Mouse (Mus musculus) bone marrow, adult 2 months (tissue): ENCODE results near the gene Dnal1.

ENCODE experiments used
- CTCF ChIP-seq: fragments of 200-500 bp; IDR thresholded peaks from 2 replicates; pipeline ENCODE4 v1.5.1; 2011; ENCODE audit warnings: low read length, control low read depth; ENCODE audit not compliant: control insufficient read depth, insufficient read depth
- POLR2A ChIP-seq: fragments of 200-500 bp; IDR thresholded peaks from 2 replicates; pipeline ENCODE4 v1.6.1; 2011; ENCODE audit warnings: low read depth, mild to moderate bottlenecking, control low read depth, low read length, borderline replicate concordance; ENCODE audit not compliant: control insufficient read depth

- no peak for TF ChIP-seq POLR2A
- no peak for TF ChIP-seq CTCF
Measured at GRCm38 (mm10) chr12:84194400-84195109, 80.4 kb downstream of the Dnal1 start.
